Mouse (Mus musculus) hindbrain, embryonic 15.5 days (tissue): ENCODE data around the gene B3galt1. TPM values are rescaled to one million over a fixed set of nuclear protein-coding genes. Genes with fewer than 3 reads are reported as not detected.

Source experiments
- ATAC-seq: fragments of 200-750 bp; cut with Nextera tagmentation; 2 replicates; pipeline ENCODE4 v1.8.0; 2017; ENCODE audit warnings: low read depth, moderate number of reproducible peaks, moderate TSS enrichment; ENCODE audit not compliant: low FRiP score
- H3K27ac ChIP-seq: fragments of 300-500 bp; sonication (generic); replicated peaks from 2 replicates; pipeline ENCODE4 v1.5.1; 2015; ENCODE audit warnings: mild to moderate bottlenecking, inconsistent platforms
- H3K27me3 ChIP-seq: fragments of 300-500 bp; sonication (generic); 2 replicates; pipeline ENCODE4 v1.6.1; 2015; ENCODE audit warnings: control low read depth, inconsistent platforms
- H3K36me3 ChIP-seq: fragments of 300-500 bp; sonication (generic); 2 replicates; pipeline ENCODE4 v1.6.1; 2015; ENCODE audit warnings: control low read depth, inconsistent platforms
- H3K4me1 ChIP-seq: fragments of 300-500 bp; sonication (generic); replicated peaks from 2 replicates; pipeline ENCODE4 v1.6.1; 2015; ENCODE audit warnings: control low read depth, inconsistent platforms
- H3K4me2 ChIP-seq: fragments of 300-500 bp; sonication (generic); 2 replicates; pipeline ENCODE4 v1.6.1; 2015; ENCODE audit warnings: moderate library complexity, mild to moderate bottlenecking, inconsistent platforms
- H3K4me3 ChIP-seq: fragments of 300-500 bp; sonication (generic); 2 replicates; pipeline ENCODE4 v1.5.1; 2015; ENCODE audit warnings: mild to moderate bottlenecking, inconsistent platforms
- H3K9ac ChIP-seq: fragments of 300-500 bp; sonication (generic); 2 replicates; pipeline ENCODE4 v1.6.1; 2015; ENCODE audit warnings: inconsistent platforms
- H3K9me3 ChIP-seq: fragments of 300-500 bp; sonication (generic); 2 replicates; pipeline ENCODE4 v1.6.1; 2016; ENCODE audit warnings: control low read depth, inconsistent platforms
- WGBS: fragments of 180-500 bp; shearing (Covaris S2); methylation state at CpG from one replicate; pipeline ENCODE4 v1.1.7; 2015; 5-methylcytosine and 5-hydroxymethylcytosine counted together
- polyA plus RNA-seq: library from polyadenylated mRNA; unstranded; fragments of >200 nt; fragmentation: Nextera tagmentation; extraction: Ambion mirVana; gene quantifications from 2 replicates; pipeline ENCODE4 v1.2.1, GENCODE M21; 2015

Gene B3galt1
- polyA plus RNA-seq: 54.5 and 60.6 TPM in 2 replicates

DNA sequence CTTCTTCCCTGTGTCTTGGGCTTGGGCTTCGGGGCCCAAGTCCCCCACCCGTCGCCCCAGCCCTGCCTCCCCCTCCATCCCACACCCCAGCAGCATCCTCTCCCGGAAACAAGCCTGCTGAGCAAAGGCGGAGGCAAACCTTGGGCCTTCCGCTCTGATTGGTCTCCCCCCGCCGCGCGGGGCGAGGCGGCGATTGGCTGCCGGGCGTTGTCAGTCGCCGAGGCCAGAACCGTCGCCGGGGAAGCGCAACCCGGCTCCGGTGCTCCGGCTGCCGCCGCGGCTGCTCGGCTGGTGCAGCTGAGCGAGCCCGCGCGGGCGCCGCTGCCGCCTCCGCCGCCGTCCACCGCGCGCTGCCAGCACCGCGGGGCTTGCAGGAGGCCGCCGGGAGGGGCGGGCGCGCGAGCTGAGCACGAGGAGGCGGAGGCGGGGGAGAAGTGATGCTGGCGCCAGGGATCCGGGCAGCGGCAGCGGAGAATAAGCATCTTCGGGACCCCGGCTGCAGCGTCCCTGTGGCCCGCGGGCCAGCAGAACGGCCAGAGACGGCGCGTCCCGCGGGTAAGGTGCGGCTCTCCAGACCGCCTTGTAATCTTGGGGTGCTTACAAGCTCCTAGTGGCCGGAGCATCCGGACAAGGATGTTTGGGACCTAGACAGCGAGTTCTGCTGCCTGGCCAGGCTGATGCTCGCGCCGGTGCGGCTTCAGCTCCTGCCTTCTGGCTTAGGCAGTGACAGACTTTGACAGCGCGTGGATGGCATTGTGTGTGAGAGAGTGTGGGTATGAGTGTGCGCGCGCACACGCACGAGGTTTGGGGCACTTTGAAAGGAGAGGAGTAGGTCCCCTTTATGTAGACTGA, at the start of gene B3galt1:
Gene B3galt1, plus strand, starts transcription at position 392 of the 852 bp plus-strand sequence.
- Histone ChIP-seq H3K36me3 (no peaks in the 10 kb centered on the region), H3K27ac (peak within 1 kb of the TSS; percentile 99), H3K4me2 (peak within 1 kb of the TSS; percentile 93), H3K4me1 (peaks cover 9% of the 10 kb centered on the region), H3K9me3 (no peaks in the 10 kb centered on the region), H3K9ac (peak within 1 kb of the TSS; percentile 90), H3K27me3 (no peaks in the 10 kb centered on the region), H3K4me3 (peak within 1 kb of the TSS; percentile 56)
- under 1% methylated on average over 83 of the region's 83 CpGs for WGBS
- peak; percentile 99 for ATAC-seq

DNA sequence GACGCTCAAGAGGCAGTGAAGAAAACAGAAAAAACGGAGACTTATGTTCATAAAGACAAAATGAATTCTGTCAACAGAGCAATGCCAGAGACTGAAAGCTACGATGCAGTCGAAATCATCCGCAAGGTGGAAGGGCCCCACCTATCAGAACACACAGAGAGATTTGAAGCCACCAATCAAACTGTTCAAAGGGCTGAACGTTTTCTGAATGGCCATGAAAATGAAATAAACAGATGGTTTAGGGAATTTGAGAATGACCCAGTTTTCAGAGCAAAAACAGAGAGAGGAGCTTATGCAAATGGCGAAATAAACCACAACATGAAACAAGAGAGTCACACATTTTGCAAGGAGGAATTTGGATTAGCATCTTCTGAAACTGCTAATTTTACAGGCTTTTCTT, 49.3 kb upstream of the B3galt1 start:
- Histone ChIP-seq H3K36me3 (no peaks in the 10 kb centered on the region), H3K4me3 (no peak overlapping the region), H3K9me3 (no peaks in the 10 kb centered on the region), H3K27me3 (no peaks in the 10 kb centered on the region), H3K4me1 (no peaks in the 10 kb centered on the region), H3K9ac (no peak overlapping the region), H3K27ac (no peak overlapping the region), H3K4me2 (no peak overlapping the region)
- ATAC-seq: no peak
- WGBS: 91% methylated on average over 7 of the region's 7 CpGs

DNA sequence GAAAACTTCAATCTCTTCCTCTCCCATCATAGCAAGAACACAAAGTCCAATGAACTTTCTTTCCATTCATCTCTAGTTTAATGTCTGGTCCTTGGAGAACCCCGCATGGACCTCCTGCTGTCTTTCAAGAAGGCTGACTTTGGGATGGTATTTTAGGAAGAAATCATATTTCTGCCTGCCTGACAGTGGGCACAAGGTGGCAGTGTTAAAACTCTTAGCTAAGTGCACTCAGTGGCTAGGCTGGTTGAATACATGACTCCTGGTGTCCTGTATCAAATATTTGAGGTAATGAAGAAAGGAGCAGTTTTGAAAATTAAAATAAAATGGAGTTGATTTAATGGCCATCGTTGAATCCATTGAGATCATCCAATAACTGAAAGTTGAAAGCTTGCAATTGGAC, 30.3 kb upstream of the B3galt1 start:
- H3K36me3 ChIP-seq: no peaks in the 10 kb centered on the region
- WGBS: 95% methylated on average over 2 of the region's 2 CpGs

DNA sequence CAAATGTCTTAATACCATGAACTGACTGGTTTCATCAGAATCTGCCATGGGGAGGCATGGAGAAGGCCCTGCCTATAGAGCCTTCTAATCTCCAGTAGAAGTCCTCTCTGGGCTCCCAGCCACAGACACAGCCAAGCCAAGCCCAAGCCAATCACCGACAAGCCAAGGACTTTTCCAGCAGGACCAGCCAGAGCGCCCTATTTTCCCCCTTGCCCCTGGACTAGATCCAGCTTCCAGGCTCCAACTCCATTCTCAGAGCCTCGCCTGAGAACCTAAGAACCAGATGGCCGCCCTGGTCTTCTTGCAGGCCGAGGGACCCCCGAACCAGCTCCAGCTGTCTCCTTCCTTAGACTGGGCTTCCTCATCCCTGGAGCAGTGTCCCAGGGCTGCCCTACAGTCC, 26.2 kb upstream of the B3galt1 start:
- Histone ChIP-seq H3K4me2 (no peak overlapping the region), H3K4me3 (no peak overlapping the region), H3K27me3 (no peaks in the 10 kb centered on the region), H3K4me1 (peaks cover 6% of the 10 kb centered on the region; the same call in 1 of the 2 replicates), H3K36me3 (no peaks in the 10 kb centered on the region), H3K9me3 (no peaks in the 10 kb centered on the region), H3K27ac (no peak overlapping the region), H3K9ac (no peak overlapping the region)
- WGBS: 83% methylated on average over 6 of the region's 6 CpGs
- ATAC-seq: no peak

More for the DNA sequence above, 30.3 kb upstream of the B3galt1 start:
- ATAC-seq: no peak
- Histone ChIP-seq H3K27me3 (no peaks in the 10 kb centered on the region), H3K4me1 (no peaks in the 10 kb centered on the region), H3K9ac (no peak overlapping the region), H3K4me2 (no peak overlapping the region), H3K27ac (no peak overlapping the region), H3K4me3 (no peak overlapping the region), H3K9me3 (no peaks in the 10 kb centered on the region)

DNA sequence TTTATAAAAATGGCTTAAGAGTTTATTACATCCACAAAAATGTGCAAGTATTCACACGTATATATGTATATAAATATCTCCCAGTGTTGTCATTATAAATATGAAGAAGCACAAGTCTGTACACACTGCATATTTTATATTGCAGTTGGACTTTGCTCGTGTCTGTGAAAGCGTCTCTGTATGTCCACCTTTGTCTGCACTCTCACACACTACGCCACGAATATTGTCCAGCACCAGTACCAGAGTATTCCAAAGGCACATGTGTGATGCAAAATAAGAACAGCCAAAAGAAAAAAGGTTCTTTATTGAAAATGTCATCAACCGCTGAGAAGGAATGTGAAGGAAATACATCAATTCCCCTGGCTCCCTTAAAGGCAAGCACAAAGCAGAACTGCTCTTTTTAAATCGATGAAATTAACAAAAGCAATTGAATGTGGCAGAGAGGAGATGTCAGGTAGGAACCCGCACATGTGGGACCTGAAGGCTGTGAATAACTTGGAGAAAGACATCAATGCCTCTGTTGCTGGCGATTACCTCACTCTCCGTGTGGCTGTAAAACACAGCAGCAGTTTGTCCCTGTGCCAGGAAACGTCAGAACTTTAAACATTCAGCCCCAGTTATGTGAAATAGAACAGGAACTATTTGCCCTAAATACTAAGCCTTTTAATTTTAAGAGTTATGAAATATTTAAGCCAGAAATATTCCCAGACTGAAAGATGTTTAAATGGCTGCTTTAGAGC, 23.5 kb upstream of the B3galt1 start:
- no peak for ATAC-seq
- Histone ChIP-seq H3K36me3 (no peaks in the 10 kb centered on the region), H3K4me1 (peaks cover 6% of the 10 kb centered on the region; the same call in 1 of the 2 replicates), H3K4me2 (peak overlapping the region; percentile 39), H3K27ac (no peak overlapping the region), H3K9me3 (no peaks in the 10 kb centered on the region), H3K27me3 (no peaks in the 10 kb centered on the region), H3K9ac (no peak overlapping the region), H3K4me3 (no peak overlapping the region)
- 35% methylated on average over 11 of the region's 11 CpGs for WGBS

DNA sequence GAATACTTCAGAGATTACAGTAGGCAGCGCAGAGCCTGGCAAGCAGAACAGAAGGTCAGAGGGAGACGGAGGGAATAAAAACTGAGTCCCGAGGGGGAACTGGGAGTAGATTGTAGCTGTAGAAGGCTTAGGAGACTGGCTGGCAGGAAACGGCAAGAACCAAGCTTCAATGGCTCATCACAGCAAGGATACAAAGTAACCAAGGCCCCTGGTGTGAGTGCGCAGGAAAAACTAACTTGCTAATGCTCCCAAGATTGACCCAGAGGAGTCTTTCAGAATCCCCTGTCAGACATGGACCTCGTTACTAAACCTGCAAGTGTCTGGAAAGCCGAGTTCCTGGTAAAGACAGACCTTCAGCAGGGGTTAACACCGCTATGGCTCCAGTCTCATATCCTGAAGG, 21.2 kb upstream of the B3galt1 start:
- H3K27ac ChIP-seq: no peak overlapping the region
- no peaks in the 10 kb centered on the region for H3K36me3 ChIP-seq
- H3K4me2 ChIP-seq: no peak overlapping the region
- no peak for ATAC-seq
- peaks cover 6% of the 10 kb centered on the region; the same call in 1 of the 2 replicates for H3K4me1 ChIP-seq
- 72% methylated on average over 8 of the region's 8 CpGs for whole genome bisulfite sequencing
- no peaks in the 10 kb centered on the region for H3K27me3 ChIP-seq
- no peaks in the 10 kb centered on the region for H3K9me3 ChIP-seq
- no peak overlapping the region for H3K4me3 ChIP-seq
- no peak overlapping the region for H3K9ac ChIP-seq

DNA sequence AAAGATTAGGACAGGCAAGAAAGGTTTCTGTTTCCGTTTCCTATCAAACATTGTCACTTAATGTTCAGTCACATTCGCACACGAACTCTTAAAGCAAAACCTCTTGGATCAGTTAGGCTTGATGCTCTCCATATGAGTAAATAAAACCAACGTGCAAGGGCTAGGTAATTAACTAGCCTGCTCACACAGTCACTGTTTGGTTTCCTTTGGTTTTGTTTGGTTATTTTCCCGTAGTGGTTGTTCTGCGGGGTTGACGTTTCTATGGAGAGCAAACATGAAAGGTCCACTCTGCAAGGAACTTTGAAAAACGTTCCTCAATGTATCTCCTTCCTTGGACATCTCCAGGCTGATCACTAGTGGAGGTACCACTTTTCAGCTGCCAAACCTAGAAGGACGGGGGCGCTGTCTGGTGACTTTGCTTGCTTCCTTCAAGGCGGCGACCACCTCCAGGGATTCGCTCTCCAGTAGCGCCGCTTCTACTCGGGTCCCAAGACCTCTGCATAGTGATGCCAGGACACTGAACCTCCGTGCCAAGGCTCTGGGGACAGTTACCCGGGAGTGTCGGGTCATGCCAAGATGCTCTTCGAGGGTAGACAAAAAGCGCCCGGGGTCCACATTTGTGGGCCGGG, 706 bp upstream of the B3galt1 start:
- peak overlapping the region; percentile 99 for H3K27ac ChIP-seq
- H3K4me2 ChIP-seq: peak overlapping the region; percentile 93
- WGBS: 2% methylated on average over 23 of the region's 23 CpGs
- H3K4me1 ChIP-seq: peaks cover 9% of the 10 kb centered on the region
- ATAC-seq: peak; percentile 87
- no peaks in the 10 kb centered on the region for H3K27me3 ChIP-seq
- no peaks in the 10 kb centered on the region for H3K9me3 ChIP-seq
- H3K9ac ChIP-seq: peak overlapping the region; percentile 90
- peak overlapping the region; percentile 56 for H3K4me3 ChIP-seq
- no peaks in the 10 kb centered on the region for H3K36me3 ChIP-seq

DNA sequence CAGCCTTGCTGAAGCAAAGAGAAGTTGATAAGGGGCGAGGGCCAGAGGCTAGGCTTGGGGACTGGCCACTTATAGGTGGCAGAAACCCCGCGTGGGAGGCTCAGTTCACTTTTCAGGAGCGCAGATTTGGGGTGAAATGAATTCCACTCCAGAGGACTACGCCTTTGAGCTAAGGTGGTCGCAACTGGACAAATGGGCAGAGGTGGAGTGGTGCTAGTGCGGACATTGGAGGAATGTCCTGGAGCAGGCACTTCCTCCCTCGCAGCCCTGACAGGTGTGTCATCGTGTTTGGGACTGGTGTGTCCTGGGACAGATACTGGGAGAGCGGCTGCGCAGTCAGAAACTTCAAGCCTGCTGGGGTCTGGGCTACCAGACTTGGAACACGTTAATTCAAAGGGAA, 895 bp downstream of the B3galt1 start:
- 2% methylated on average over 12 of the region's 12 CpGs for WGBS

DNA sequence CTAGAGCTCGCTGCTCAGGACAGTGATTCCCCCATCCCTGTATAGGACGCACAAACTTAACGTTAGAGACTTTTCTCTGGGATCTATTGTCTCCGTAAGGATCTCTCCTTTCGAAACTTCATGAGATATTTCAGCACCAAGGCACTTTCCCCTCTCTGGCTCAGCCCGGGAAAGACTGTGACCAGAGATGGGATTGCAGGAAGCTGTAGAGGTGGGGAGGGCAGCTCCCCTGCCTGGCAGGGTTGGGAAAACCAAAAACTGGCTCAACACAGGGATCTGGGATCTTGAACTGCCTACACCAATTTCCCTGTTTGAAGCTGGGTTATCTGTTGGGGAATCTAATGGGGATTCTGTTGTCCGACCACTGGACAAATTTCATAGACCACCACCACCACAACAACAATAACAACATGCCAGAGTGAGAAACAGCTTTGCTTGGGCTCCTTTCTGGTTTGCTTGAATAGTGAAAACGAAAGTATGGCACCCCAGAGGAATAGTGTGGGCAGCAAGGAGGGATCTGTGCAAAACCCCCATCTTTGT, 1.5 kb downstream of the B3galt1 start:
- WGBS: 8% methylated on average over 8 of the region's 8 CpGs
- H3K4me3 ChIP-seq: peak overlapping the region; percentile 56
- H3K27ac ChIP-seq: no peak overlapping the region
- peak overlapping the region; percentile 93 for H3K4me2 ChIP-seq
- no peaks in the 10 kb centered on the region for H3K9me3 ChIP-seq
- no peaks in the 10 kb centered on the region for H3K36me3 ChIP-seq
- H3K4me1 ChIP-seq: peaks cover 9% of the 10 kb centered on the region
- no peak for ATAC-seq
- no peaks in the 10 kb centered on the region for H3K27me3 ChIP-seq
- H3K9ac ChIP-seq: peak overlapping the region; percentile 90

More for the DNA sequence above, 895 bp downstream of the B3galt1 start:
- ATAC-seq: no peak
- Histone ChIP-seq H3K9ac (peak overlapping the region; percentile 90), H3K4me2 (peak overlapping the region; percentile 93), H3K27me3 (no peaks in the 10 kb centered on the region), H3K27ac (peak overlapping the region; percentile 99), H3K9me3 (no peaks in the 10 kb centered on the region), H3K4me1 (peaks cover 9% of the 10 kb centered on the region), H3K4me3 (peak overlapping the region; percentile 56), H3K36me3 (no peaks in the 10 kb centered on the region)

DNA sequence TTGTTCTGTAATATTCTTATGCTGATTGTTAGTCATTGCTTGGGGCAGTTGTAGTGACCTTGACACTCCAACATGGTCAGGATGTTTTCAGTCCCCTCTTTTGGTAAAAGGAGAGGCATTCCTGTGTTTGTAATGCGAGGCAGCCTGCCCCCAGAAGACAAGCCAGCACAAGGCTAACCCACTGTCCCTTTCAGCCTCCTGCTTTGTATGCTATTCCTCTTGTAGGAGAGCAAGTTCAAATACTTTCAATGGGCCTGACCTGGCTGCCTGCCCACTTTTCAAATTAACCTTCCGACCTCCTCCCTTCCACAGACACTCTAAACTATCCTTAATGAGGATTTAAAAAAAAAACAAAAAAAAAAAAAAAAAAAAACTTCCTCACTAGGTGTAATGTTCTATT, 11.0 kb downstream of the B3galt1 start:
- no peak overlapping the region for H3K9ac ChIP-seq
- no peak overlapping the region for H3K27ac ChIP-seq
- no peak overlapping the region for H3K4me2 ChIP-seq
- no peaks in the 10 kb centered on the region for H3K4me1 ChIP-seq
- no peaks in the 10 kb centered on the region for H3K36me3 ChIP-seq
- no peak overlapping the region for H3K4me3 ChIP-seq
- WGBS: 43% methylated on average over 2 of the region's 2 CpGs
- H3K27me3 ChIP-seq: no peaks in the 10 kb centered on the region
- no peak; the same call in 1 of the 2 replicates for ATAC-seq
- no peaks in the 10 kb centered on the region for H3K9me3 ChIP-seq

DNA sequence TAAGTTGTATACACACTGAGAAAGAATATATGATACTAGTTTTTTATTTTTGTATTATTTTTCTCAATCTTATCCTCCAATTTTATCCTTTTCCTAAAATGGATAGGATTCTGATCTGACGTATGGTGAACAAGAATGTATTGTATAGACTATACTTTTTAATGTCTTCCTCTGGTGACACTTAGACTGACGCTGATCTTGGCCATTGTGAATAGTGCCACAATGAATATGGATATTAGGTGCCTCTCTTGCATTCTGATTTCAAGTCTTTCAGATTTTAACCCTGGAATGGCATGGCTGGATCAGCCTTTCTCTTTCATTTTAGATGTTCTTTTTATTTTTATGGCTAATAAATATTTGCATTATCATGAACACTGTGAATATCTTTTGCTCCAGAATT, 17.4 kb downstream of the B3galt1 start:
- 24% methylated on average over 2 of the region's 2 CpGs for WGBS
- H3K4me1 ChIP-seq: no peaks in the 10 kb centered on the region
- no peak for ATAC-seq

More for the DNA sequence above, 17.4 kb downstream of the B3galt1 start:
- H3K9me3 ChIP-seq: no peaks in the 10 kb centered on the region
- no peak overlapping the region for H3K4me2 ChIP-seq
- no peaks in the 10 kb centered on the region for H3K36me3 ChIP-seq
- H3K27ac ChIP-seq: no peak overlapping the region
- no peaks in the 10 kb centered on the region for H3K27me3 ChIP-seq
- no peak overlapping the region for H3K9ac ChIP-seq
- no peak overlapping the region for H3K4me3 ChIP-seq
